Mouse (Mus musculus) small intestine, adult 2 months (tissue): Measurements from ENCODE around the gene Bst1. TPM values are rescaled to one million over a fixed set of nuclear protein-coding genes. Genes with fewer than 3 reads are reported as not detected.

Source experiments
- H3K27ac ChIP-seq: fragments of 200-500 bp; 2 replicates; pipeline ENCODE4 v1.5.1; 2012; ENCODE audit warnings: low read depth, low read length, control low read depth, inconsistent platforms; ENCODE audit not compliant: insufficient read depth
- H3K27me3 ChIP-seq: fragments of 200-500 bp; 2 replicates; pipeline ENCODE4 v1.6.1; 2012; ENCODE audit warnings: mild to moderate bottlenecking, moderate library complexity, low read length, inconsistent platforms; ENCODE audit not compliant: control insufficient read depth, insufficient read depth
- H3K36me3 ChIP-seq: fragments of 200-500 bp; 2 replicates; pipeline ENCODE4 v1.6.1; 2012; ENCODE audit warnings: mild to moderate bottlenecking, low read length, control low read depth, inconsistent platforms; ENCODE audit not compliant: control insufficient read depth, insufficient read depth
- H3K4me1 ChIP-seq: fragments of 200-500 bp; 2 replicates; pipeline ENCODE4 v1.6.1; 2012; ENCODE audit warnings: low read length, inconsistent platforms, mixed read lengths; ENCODE audit not compliant: control insufficient read depth, insufficient read depth, insufficient read length
- H3K4me3 ChIP-seq: fragments of 200-500 bp; 2 replicates; pipeline ENCODE4 v1.5.1; 2012; ENCODE audit warnings: low read depth, mild to moderate bottlenecking, control low read depth, inconsistent platforms, low read length, moderate library complexity
- CTCF ChIP-seq: fragments of 200-500 bp; IDR thresholded peaks from 2 replicates; pipeline ENCODE4 v1.5.1; 2012; ENCODE audit warnings: low read depth, mild to moderate bottlenecking, control low read depth, inconsistent platforms, low read length, moderate library complexity, mixed read lengths; ENCODE audit not compliant: insufficient replicate concordance, insufficient read length; ENCODE audit errors: extremely low read depth
- POLR2A ChIP-seq: fragments of 200-500 bp; IDR thresholded peaks from 2 replicates; pipeline ENCODE4 v1.6.1; 2012; ENCODE audit warnings: low read depth, mild to moderate bottlenecking, control low read depth, inconsistent platforms, low read length, moderate library complexity
- WGBS: fragments of 180-500 bp; shearing (Covaris S2); methylation state at CpG from one replicate; pipeline ENCODE4 v1.1.7; 2018; 5-methylcytosine and 5-hydroxymethylcytosine counted together
- polyA plus RNA-seq: library from polyadenylated mRNA; depleted of rRNA; stranded (reverse); fragments of >200 nt; gene quantifications from 2 replicates; pipeline ENCODE4 v1.2.3, GENCODE M21; 2012

Bst1 gene
- polyA plus RNA-seq, 1 experiment: 87.8 TPM

DNA sequence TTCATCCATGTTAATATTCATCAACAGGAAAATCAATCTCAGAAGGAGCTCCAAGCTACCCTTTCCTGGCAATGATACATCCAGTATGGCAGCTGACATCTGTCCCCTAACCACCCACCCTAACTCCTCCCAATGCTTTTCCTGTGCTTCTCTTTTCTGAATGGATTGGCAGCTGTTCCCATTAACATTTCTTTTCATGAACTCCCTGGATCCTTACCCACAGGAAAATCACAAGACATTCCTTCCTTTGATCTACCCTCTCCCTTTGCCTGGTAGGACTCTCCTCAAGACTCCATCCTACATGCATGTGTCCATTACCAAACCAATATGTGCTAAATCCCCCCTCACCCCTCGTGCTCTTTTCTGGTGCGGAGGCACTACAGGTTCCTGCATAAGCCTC lies 4.1 kb upstream of the Bst1 start:
- Histone ChIP-seq H3K4me3 (no peak overlapping the region), H3K27me3 (no peaks in the 10 kb centered on the region), H3K27ac (no peak overlapping the region), H3K4me1 (peaks cover 11% of the 10 kb centered on the region), H3K36me3 (no peaks in the 10 kb centered on the region)
- no peak for TF ChIP-seq CTCF
- TF ChIP-seq POLR2A: no peak
- 83% methylated on average over 2 of the region's 2 CpGs for WGBS

DNA sequence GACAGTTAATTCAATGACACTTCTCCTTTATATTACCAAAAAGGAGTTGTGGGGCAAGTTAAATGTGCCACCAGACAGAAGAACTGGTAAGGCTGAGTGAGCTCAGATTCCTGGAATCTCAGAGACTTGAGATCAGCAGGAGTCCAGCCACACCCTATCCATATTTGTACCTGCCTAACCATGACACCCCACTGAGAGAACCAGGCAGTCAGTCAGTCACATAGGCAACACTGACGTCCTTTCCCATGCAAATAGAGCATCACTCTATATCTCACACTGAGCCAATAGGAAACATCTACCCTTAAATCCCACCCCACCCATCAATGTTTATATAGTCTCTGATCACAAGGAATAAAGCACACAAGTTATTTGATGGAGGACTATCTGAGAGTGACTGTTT lies 2.9 kb upstream of the Bst1 start:
- 23% methylated on average over 1 of the region's 1 CpGs for WGBS
- no peak for TF ChIP-seq CTCF
- no peak for TF ChIP-seq POLR2A
- Histone ChIP-seq H3K4me1 (peaks cover 11% of the 10 kb centered on the region), H3K27ac (no peak overlapping the region), H3K36me3 (no peaks in the 10 kb centered on the region), H3K4me3 (no peak overlapping the region), H3K27me3 (no peaks in the 10 kb centered on the region)

DNA sequence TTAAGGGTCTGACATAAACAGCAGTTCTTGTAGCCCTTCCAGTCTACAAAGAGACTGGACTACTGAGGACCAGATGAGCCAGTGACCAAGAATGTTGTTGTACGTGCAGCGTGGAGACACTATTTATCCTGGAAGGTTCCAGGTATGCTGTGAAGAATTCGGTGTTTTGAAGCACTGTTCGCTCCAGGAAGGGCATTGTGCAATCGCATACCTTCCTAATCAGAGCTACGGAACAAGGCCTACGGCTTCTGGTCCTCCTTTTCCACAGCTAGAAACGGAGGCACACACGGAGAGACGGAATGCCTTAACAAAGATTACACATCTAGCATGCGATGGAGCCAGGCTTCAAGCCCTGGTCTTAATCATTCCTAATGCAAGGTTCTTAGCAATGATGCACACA lies 2.1 kb downstream of the Bst1 start:
- H3K27me3 ChIP-seq: no peaks in the 10 kb centered on the region

DNA sequence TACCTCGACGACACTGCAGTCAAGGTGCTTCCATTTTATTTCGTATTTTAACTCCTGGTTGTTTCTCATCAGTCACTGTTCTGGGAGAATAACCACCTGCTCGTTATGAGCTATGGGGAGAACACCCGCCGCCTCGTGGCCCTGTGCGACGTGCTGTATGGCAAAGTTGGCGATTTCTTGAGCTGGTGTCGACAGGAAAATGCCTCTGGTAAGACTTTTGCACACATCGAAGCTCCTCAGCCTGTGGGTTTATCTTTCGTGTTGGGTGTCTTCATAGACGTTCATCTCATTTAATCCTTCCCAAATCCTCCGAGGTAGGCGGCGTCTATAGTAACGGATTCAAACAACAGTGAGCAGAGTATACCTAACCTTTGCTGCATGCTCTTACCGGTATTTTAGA lies 2.9 kb downstream of the Bst1 start, which contains the start of gene Fbxl5:
Gene Fbxl5 (minus strand): TSS at position 101 of the 400 bp plus-strand sequence.
- H3K27ac ChIP-seq: peak within 1 kb of the TSS; percentile 72
- no peak within 1 kb of the TSS for H3K4me3 ChIP-seq
- no peaks in the 10 kb centered on the region for H3K27me3 ChIP-seq
- H3K4me1 ChIP-seq: peaks cover 26% of the 10 kb centered on the region
- WGBS: 94% methylated on average over 19 of the region's 19 CpGs
- peaks cover 2% of the 10 kb centered on the region for H3K36me3 ChIP-seq
- TF ChIP-seq CTCF (no peak), POLR2A (no peak)

More for the DNA sequence above, 2.1 kb downstream of the Bst1 start:
- H3K36me3 ChIP-seq: peaks cover 2% of the 10 kb centered on the region
- TF ChIP-seq POLR2A (no peak), CTCF (no peak)
- H3K27ac ChIP-seq: no peak overlapping the region
- WGBS: 86% methylated on average over 11 of the region's 11 CpGs
- H3K4me1 ChIP-seq: peaks cover 29% of the 10 kb centered on the region
- no peak overlapping the region for H3K4me3 ChIP-seq

DNA sequence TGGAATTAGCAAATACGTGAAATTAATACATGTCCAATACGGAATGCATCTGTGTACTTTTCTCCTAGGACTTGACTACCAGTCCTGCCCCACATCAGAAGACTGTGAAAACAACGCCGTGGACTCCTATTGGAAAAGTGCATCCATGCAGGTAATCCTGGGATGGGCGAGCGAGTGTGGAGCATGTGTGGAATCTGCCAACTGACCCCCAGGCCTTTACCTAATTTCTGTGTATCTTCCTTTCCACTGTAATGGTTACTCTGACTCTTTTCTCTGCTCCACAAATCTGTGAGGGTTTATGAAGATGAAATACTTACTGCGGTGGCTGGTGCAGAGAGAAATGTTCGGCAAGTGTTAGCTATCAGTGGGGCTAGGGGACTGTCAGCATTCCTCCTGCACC lies 3.5 kb downstream of the Bst1 start:
- 97% methylated on average over 8 of the region's 8 CpGs for WGBS
- Histone ChIP-seq H3K4me1 (peaks cover 26% of the 10 kb centered on the region), H3K36me3 (peaks cover 2% of the 10 kb centered on the region), H3K4me3 (no peak overlapping the region), H3K27me3 (no peaks in the 10 kb centered on the region), H3K27ac (peak overlapping the region; percentile 72)
- no peak for TF ChIP-seq CTCF

DNA sequence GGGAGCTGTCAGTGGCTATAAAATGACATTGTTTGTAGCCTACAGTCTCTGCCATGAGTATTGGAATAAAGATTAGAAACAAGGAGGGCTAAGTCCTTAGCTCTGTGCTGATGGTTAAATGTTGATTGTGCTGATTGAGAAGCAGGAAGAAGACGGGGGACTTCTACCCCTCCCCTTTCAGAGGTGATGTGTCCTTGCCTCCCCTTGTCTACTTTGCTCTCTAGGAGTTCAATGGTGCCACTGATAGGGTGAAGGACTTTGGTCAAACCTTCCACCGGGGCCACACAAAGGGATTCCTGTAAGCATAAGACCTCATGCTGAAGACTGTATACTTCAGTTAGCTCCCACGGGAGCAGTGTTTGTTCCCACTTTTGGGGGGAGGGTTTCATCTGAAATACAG lies 4.1 kb downstream of the Bst1 start:
- TF ChIP-seq POLR2A (no peak), CTCF (no peak)
- Histone ChIP-seq H3K27ac (peak overlapping the region; percentile 82), H3K4me3 (no peak overlapping the region), H3K36me3 (peaks cover 2% of the 10 kb centered on the region), H3K27me3 (no peaks in the 10 kb centered on the region), H3K4me1 (peaks cover 26% of the 10 kb centered on the region)
- 27% methylated on average over 3 of the region's 3 CpGs for WGBS

DNA sequence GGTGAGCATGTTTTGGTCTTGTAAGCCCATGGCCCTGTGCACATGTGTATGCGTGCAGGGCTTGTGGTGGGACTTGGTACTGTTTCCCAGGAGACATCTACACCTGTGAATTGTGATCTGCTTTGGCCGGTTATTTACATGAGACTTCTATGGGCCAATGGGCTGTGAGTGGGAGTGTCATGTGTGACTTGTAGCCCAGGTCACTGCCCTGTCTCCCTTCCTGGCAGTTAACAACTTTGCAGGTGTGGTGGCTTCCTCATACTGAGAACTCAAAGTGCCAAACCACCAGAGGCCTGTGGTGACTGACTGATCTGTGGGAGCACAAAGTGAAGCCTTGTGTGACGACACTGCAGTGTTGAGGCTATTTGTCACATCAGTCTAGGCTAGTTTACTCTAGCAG lies 5.9 kb downstream of the Bst1 start:
- H3K4me3 ChIP-seq: no peak overlapping the region
- peak overlapping the region; percentile 57 for H3K27ac ChIP-seq
- H3K27me3 ChIP-seq: no peaks in the 10 kb centered on the region
- TF ChIP-seq POLR2A (no peak), CTCF (peak; percentile 31; the same call in 1 of the 2 replicates)
- H3K4me1 ChIP-seq: peaks cover 18% of the 10 kb centered on the region; the same call in 1 of the 2 replicates
- peaks cover 4% of the 10 kb centered on the region for H3K36me3 ChIP-seq
- WGBS: 36% methylated on average over 3 of the region's 3 CpGs
